Mouse (Mus musculus): ENCODE measurements at regions not wholly inside any gene's neighbourhood (a gene's known extent, or its start where the extent isn't known, plus 50 kb on each side); places are given as distances from the start of the nearest gene placed in this dataset.

DNA sequence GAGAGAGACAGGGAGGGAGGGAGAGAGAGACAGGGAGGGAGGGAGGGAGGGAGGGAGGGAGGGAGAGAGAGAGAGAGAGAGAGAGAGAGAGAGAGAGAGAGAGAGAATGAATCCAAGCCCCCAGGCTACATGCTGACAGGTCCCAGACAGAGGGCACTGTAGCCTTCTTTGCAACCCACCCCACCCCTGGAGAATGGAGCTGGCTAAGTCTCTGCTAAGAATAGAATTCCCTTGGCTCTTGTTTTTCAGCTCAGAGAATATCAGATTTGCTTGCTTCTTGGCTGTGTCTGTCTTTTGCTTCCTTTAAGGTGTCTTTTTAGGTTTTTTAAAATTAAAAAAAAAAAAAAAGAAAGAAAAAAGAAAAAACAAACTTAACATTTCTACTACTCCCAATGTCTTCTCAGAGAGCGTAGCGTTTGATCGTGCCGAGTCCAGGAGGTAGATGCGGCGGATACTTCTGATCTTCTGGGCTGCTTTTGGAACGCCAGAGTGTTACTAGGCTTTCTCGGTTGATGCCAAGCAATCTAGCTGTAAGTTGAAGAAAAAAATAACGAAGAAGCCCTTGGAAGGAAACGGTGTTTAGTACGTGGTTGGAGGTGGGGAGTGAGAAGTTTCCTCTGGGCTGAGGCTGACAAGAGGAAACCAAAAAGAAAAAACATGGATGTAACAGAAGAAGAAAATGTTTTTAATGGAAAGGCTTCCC lies 68.7 kb upstream of the Plxnc1 start:
- H3K9ac ChIP-seq (ENCODE audit: low read depth, low read length): no peak overlapping the region
- no peaks in the 10 kb centered on the region for H3K4me1 ChIP-seq (ENCODE audit: control insufficient read depth, insufficient read depth, low read length)
- 89% methylated on average over 11 of the region's 11 CpGs for WGBS
- H3K27me3 ChIP-seq (ENCODE audit: control insufficient read depth, insufficient read depth, low read length): no peaks in the 10 kb centered on the region
- no peak for TF ChIP-seq POLR2A (IDR thresholded peaks at IDR 0.05; ENCODE audit: extremely low read depth, insufficient read depth, low read length)
- TF ChIP-seq CTCF (IDR thresholded peaks at IDR 0.05; ENCODE audit: low read depth, low read length): no peak
- no peak for DNase-seq (ENCODE audit: extremely low read depth, low read depth, low spot score)
- H3K4me3 ChIP-seq (ENCODE audit: insufficient read depth, low read depth, low read length): no peak overlapping the region
- no peaks in the 10 kb centered on the region for H3K79me2 ChIP-seq (ENCODE audit: control insufficient read depth, insufficient read depth, low read length)
- H3K36me3 ChIP-seq (ENCODE audit: control insufficient read depth, insufficient read depth, low read length): no peaks in the 10 kb centered on the region
- H3K27ac ChIP-seq (replicated peaks; ENCODE audit: insufficient read depth, low read depth, low read length): no peak overlapping the region

GRCm38 (mm10) chr10:95010333-95010732 lies 65.7 kb upstream of the Plxnc1 start:
- 85% methylated on average over 6 of the region's 6 CpGs for WGBS
- DNase-seq (ENCODE audit: extremely low read depth, low read depth, low spot score): no peak
- TF ChIP-seq POLR2A (IDR thresholded peaks at IDR 0.05; ENCODE audit: extremely low read depth, insufficient read depth, low read length) (no peak), CTCF (IDR thresholded peaks at IDR 0.05; ENCODE audit: low read depth, low read length) (no peak)

DNA sequence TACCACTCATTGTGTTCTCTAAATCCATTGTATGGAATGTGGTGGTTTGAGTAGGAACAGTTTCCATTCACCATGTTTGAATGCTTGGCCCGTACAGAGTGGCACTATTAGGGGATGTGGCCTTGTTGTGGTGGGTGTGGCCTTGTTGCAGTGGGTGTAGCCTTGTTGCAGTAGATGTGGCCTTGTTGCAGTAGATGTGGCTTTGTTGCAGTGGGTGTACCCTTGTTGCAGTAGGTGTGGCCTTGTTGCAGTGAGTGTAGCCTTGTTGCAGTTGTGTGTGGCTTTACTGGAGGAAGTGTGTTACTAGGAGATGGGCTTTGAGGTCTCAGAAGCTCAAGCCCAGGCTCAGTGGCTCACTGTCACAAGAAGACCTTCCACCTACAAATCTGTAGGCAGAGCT lies 64.4 kb upstream of the Plxnc1 start:
- Histone ChIP-seq H3K36me3 (ENCODE audit: control insufficient read depth, insufficient read depth, low read length) (no peaks in the 10 kb centered on the region), H3K4me3 (ENCODE audit: insufficient read depth, low read depth, low read length) (no peak overlapping the region), H3K4me1 (ENCODE audit: control insufficient read depth, insufficient read depth, low read length) (no peaks in the 10 kb centered on the region), H3K79me2 (ENCODE audit: control insufficient read depth, insufficient read depth, low read length) (no peaks in the 10 kb centered on the region), H3K9ac (ENCODE audit: low read depth, low read length) (no peak overlapping the region), H3K27ac (replicated peaks; ENCODE audit: insufficient read depth, low read depth, low read length) (no peak overlapping the region), H3K27me3 (ENCODE audit: control insufficient read depth, insufficient read depth, low read length) (no peaks in the 10 kb centered on the region)
- 89% methylated on average over 1 of the region's 1 CpGs for WGBS
- TF ChIP-seq CTCF (IDR thresholded peaks at IDR 0.05; ENCODE audit: low read depth, low read length) (no peak), POLR2A (IDR thresholded peaks at IDR 0.05; ENCODE audit: extremely low read depth, insufficient read depth, low read length) (no peak)
- no peak for DNase-seq (ENCODE audit: extremely low read depth, low read depth, low spot score)

More at GRCm38 (mm10) chr10:95010333-95010732, 65.7 kb upstream of the Plxnc1 start:
- H3K36me3 ChIP-seq (ENCODE audit: control insufficient read depth, insufficient read depth, low read length): no peaks in the 10 kb centered on the region
- no peak overlapping the region for H3K4me3 ChIP-seq (ENCODE audit: insufficient read depth, low read depth, low read length)
- no peaks in the 10 kb centered on the region for H3K4me1 ChIP-seq (ENCODE audit: control insufficient read depth, insufficient read depth, low read length)
- H3K79me2 ChIP-seq (ENCODE audit: control insufficient read depth, insufficient read depth, low read length): no peaks in the 10 kb centered on the region
- H3K27me3 ChIP-seq (ENCODE audit: control insufficient read depth, insufficient read depth, low read length): no peaks in the 10 kb centered on the region
- H3K27ac ChIP-seq (replicated peaks; ENCODE audit: insufficient read depth, low read depth, low read length): no peak overlapping the region
- H3K9ac ChIP-seq (ENCODE audit: low read depth, low read length): no peak overlapping the region

DNA sequence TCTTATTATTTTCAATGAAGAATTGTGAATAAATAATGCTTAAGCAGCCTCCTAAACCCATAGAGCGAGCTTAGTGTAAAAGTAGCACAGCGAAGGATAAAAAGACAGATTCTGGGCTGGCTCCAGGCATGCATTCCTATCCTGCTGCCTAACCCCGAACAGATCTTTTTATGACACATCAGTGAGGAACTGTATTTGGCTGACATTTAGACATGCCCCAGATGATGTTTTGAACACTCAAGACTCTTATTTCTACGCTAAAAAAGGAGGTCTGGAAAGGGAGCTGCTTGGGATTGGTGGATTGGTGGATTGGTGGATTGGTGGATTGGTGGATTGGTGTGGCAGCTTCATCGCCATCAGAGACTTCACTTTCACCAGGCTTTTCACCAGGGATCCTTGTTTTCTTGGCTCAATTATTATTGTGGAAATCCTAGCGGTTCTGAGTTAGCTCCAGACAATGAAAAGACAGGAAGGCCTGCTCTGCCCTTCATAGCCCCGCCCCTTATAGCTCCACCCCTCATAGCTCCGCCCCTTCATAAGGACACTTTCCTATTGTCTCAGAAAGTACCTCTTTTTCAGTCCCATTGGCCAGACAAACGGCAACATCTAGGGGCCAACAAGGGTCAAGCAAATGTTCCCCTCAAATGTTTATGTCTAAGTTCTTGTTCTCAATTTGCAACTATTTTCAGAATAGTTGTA lies 59.6 kb upstream of the Plxnc1 start:
- H3K27ac ChIP-seq (replicated peaks; ENCODE audit: insufficient read depth, low read depth, low read length): no peak overlapping the region
- H3K36me3 ChIP-seq (ENCODE audit: control insufficient read depth, insufficient read depth, low read length): no peaks in the 10 kb centered on the region
- no peak overlapping the region for H3K9ac ChIP-seq (ENCODE audit: low read depth, low read length)
- H3K4me3 ChIP-seq (ENCODE audit: insufficient read depth, low read depth, low read length): no peak overlapping the region
- TF ChIP-seq CTCF (IDR thresholded peaks at IDR 0.05; ENCODE audit: low read depth, low read length) (no peak), POLR2A (IDR thresholded peaks at IDR 0.05; ENCODE audit: extremely low read depth, insufficient read depth, low read length) (no peak)
- H3K4me1 ChIP-seq (ENCODE audit: control insufficient read depth, insufficient read depth, low read length): no peaks in the 10 kb centered on the region
- peak; percentile 24 for DNase-seq (ENCODE audit: extremely low read depth, low read depth, low spot score)
- WGBS: 80% methylated on average over 9 of the region's 9 CpGs
- H3K79me2 ChIP-seq (ENCODE audit: control insufficient read depth, insufficient read depth, low read length): no peaks in the 10 kb centered on the region
- H3K27me3 ChIP-seq (ENCODE audit: control insufficient read depth, insufficient read depth, low read length): no peaks in the 10 kb centered on the region

GRCm38 (mm10) chr10:95003621-95004020 lies 59.0 kb upstream of the Plxnc1 start:
- Histone ChIP-seq H3K36me3 (ENCODE audit: control insufficient read depth, insufficient read depth, low read length) (no peaks in the 10 kb centered on the region), H3K4me1 (ENCODE audit: control insufficient read depth, insufficient read depth, low read length) (no peaks in the 10 kb centered on the region), H3K4me3 (ENCODE audit: insufficient read depth, low read depth, low read length) (no peak overlapping the region), H3K79me2 (ENCODE audit: control insufficient read depth, insufficient read depth, low read length) (no peaks in the 10 kb centered on the region), H3K9ac (ENCODE audit: low read depth, low read length) (no peak overlapping the region), H3K27ac (replicated peaks; ENCODE audit: insufficient read depth, low read depth, low read length) (no peak overlapping the region), H3K27me3 (ENCODE audit: control insufficient read depth, insufficient read depth, low read length) (no peaks in the 10 kb centered on the region)
- 81% methylated on average over 7 of the region's 7 CpGs for WGBS
- no peak for TF ChIP-seq POLR2A (IDR thresholded peaks at IDR 0.05; ENCODE audit: extremely low read depth, insufficient read depth, low read length)
- TF ChIP-seq CTCF (IDR thresholded peaks at IDR 0.05; ENCODE audit: low read depth, low read length): no peak
- no peak for DNase-seq (ENCODE audit: extremely low read depth, low read depth, low spot score)

- Histone ChIP-seq H3K36me3 (ENCODE audit: control insufficient read depth, insufficient read depth, low read length) (no peaks in the 10 kb centered on the region), H3K4me3 (ENCODE audit: insufficient read depth, low read depth, low read length) (no peak overlapping the region), H3K79me2 (ENCODE audit: control insufficient read depth, insufficient read depth, low read length) (no peaks in the 10 kb centered on the region), H3K27ac (replicated peaks; ENCODE audit: insufficient read depth, low read depth, low read length) (no peak overlapping the region), H3K27me3 (ENCODE audit: control insufficient read depth, insufficient read depth, low read length) (no peaks in the 10 kb centered on the region), H3K9ac (ENCODE audit: low read depth, low read length) (no peak overlapping the region), H3K4me1 (ENCODE audit: control insufficient read depth, insufficient read depth, low read length) (no peaks in the 10 kb centered on the region)
- no peak for DNase-seq (ENCODE audit: extremely low read depth, low read depth, low spot score)
- 86% methylated on average over 6 of the region's 6 CpGs for WGBS
- TF ChIP-seq CTCF (IDR thresholded peaks at IDR 0.05; ENCODE audit: low read depth, low read length) (no peak), POLR2A (IDR thresholded peaks at IDR 0.05; ENCODE audit: extremely low read depth, insufficient read depth, low read length) (no peak)
Observed at GRCm38 (mm10) chr10:95001650-95002049, 57.0 kb upstream of the Plxnc1 start.

Data from liver, adult 2 months (tissue).